Mouse (Mus musculus): ENCODE results near the gene Upb1. TPM values are rescaled to one million over a fixed set of nuclear protein-coding genes. Genes with fewer than 3 reads are reported as not detected.
"Not testable (repeated sequence)": the region's sequence is repeated elsewhere in the genome, so short reads cannot be mapped to it uniquely, and the experiment has no call there.

The Upb1 gene
- polyA plus RNA-seq, 1 experiment from 2014 or later: not detected

DNA sequence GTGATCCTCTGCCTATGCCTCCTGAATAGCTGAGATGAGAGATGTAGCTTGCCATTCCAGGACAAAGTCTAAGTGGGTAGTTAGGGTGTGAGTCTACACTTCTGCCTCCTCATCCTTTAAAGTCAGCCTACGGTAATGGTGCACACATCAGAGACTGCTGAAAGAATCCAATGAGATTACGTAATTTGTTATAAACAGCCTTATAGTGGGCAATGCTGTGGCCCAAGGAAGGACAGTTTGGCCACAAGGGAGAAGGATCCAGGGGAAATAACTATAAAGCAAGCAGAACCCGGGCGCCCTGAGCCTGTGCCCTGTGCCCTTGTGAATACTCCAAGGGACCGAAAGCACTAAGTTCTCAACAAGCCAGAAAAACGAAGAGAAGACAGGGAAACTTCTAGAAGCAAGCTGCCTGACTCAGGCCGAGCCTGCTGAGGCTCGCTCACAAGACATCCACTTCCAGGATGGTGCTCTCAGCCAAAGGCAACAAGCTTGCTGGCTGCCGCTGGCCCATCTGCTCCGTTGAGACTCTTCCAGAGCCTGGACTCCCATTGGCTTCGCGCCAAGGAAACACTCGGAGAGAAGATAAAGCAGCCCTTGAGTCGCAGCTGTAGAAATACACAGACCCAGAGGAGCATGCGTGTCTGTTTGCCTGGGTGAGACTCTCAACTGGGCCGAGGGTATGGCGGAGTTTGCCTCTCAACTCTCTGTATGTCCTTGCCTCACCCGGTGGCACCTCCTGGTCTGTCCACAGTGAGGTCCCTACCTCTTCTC lies 55.3 kb downstream of the Upb1 start:
- WGBS: 88% methylated on average over 11 of the region's 18 CpGs
- ATAC-seq (ENCODE audit: insufficient read depth, low FRiP score, low TSS enrichment); H3K36me3 ChIP-seq (ENCODE audit: control insufficient read depth, insufficient read depth, low read length); H3K9me3 ChIP-seq (ENCODE audit: control insufficient read depth, low read length); DNase-seq (ENCODE audit: low spot score); H3K9ac ChIP-seq (ENCODE audit: low read length); H3K27me3 ChIP-seq (ENCODE audit: control insufficient read depth, insufficient read depth, low read length); H3K4me1 ChIP-seq (ENCODE audit: control insufficient read depth, insufficient read depth, low read length); H3K27ac ChIP-seq (ENCODE audit: low read depth, low read length); H3K4me3 ChIP-seq (ENCODE audit: low read depth, low read length); H3K4me2 ChIP-seq (ENCODE audit: low read depth): not testable (repeated sequence)

DNA sequence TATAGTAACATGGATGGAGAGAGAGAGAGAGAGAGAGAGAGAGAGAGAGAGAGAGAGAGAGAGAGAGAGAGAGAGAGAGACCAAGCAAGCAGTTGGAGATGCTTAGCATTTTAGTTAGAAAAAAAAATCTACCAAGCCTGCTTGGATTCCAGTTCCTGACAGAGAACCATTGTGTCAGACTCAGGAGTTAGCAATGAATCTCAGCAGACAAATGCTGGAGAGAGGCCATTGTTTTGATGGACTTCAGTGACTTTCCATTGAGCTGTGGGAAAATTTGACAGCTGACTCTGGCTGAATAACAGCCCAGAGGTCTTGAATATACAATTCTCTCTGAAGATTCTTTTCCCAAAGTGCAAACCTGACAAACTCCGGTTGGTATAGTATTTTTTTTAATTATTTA lies 56.9 kb downstream of the Upb1 start:
- Histone ChIP-seq H3K4me3 (ENCODE audit: low read depth, low read length) (no peak overlapping the region), H3K36me3 (ENCODE audit: control insufficient read depth, insufficient read depth, low read length) (no peaks in the 10 kb centered on the region), H3K9ac (ENCODE audit: low read length) (no peak overlapping the region), H3K4me2 (ENCODE audit: low read depth) (no peak overlapping the region), H3K9me3 (ENCODE audit: control insufficient read depth, low read length) (no peaks in the 10 kb centered on the region), H3K27me3 (ENCODE audit: control insufficient read depth, insufficient read depth, low read length) (no peaks in the 10 kb centered on the region), H3K27ac (ENCODE audit: low read depth, low read length) (no peak overlapping the region), H3K4me1 (ENCODE audit: control insufficient read depth, insufficient read depth, low read length) (no peaks in the 10 kb centered on the region)
- 81% methylated on average over 1 of the region's 1 CpGs for WGBS
- ATAC-seq (ENCODE audit: insufficient read depth, low FRiP score, low TSS enrichment) (no peak), DNase-seq (ENCODE audit: low spot score) (no peak)

DNA sequence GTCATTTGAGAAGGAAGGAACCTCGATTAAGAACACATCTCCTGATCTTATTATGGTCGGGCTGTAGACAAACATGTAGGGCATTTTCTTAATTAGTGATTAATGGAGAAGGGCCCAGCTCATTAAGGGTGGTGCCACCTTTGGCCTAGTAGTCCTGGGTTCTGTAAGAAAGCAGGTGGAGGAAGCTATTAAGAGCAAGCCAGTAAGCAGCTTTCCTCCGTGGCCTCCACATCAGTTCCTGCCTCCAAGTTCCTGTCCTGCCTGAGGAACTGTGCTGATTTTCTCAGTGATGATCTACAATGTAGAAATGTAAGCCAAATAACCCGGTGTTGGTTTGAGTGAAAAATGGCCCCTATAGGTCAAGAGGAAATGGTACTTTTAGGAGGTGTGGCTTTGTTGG lies 57.4 kb downstream of the Upb1 start:
- H3K27me3 ChIP-seq (ENCODE audit: control insufficient read depth, insufficient read depth, low read length): no peaks in the 10 kb centered on the region
- H3K4me1 ChIP-seq (ENCODE audit: control insufficient read depth, insufficient read depth, low read length): no peaks in the 10 kb centered on the region
- 89% methylated on average over 4 of the region's 4 CpGs for WGBS
- no peak overlapping the region for H3K27ac ChIP-seq (ENCODE audit: low read depth, low read length)
- H3K9me3 ChIP-seq (ENCODE audit: control insufficient read depth, low read length): no peaks in the 10 kb centered on the region
- no peak overlapping the region for H3K4me2 ChIP-seq (ENCODE audit: low read depth)
- H3K9ac ChIP-seq (ENCODE audit: low read length): no peak overlapping the region
- no peaks in the 10 kb centered on the region for H3K36me3 ChIP-seq (ENCODE audit: control insufficient read depth, insufficient read depth, low read length)
- no peak for ATAC-seq (ENCODE audit: insufficient read depth, low FRiP score, low TSS enrichment)
- no peak overlapping the region for H3K4me3 ChIP-seq (ENCODE audit: low read depth, low read length)
- DNase-seq (ENCODE audit: low spot score): no peak

DNA sequence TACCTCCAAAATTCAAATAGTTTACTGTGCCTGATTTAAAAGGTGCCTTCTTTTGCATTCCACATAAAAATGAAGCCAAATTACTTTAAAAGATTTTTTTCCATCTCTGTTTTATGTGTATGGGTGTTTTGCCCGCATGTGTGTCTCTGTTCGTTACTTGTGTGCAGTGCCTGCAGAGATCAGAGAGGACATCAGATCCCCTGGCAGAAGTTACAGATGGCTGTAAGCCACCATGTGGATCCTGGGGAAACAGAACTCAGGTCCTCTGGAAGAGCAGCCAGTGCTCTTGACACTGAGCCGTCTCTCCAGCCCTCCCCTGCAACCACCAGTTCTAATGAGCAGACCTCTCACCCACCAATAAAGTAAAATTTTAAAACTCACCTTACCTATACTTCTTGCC lies 61.8 kb downstream of the Upb1 start:
- Histone ChIP-seq H3K4me2 (ENCODE audit: low read depth) (no peak overlapping the region), H3K27ac (ENCODE audit: low read depth, low read length) (no peak overlapping the region), H3K4me3 (ENCODE audit: low read depth, low read length) (no peak overlapping the region), H3K36me3 (ENCODE audit: control insufficient read depth, insufficient read depth, low read length) (no peaks in the 10 kb centered on the region), H3K27me3 (ENCODE audit: control insufficient read depth, insufficient read depth, low read length) (no peaks in the 10 kb centered on the region), H3K4me1 (ENCODE audit: control insufficient read depth, insufficient read depth, low read length) (no peaks in the 10 kb centered on the region), H3K9me3 (ENCODE audit: control insufficient read depth, low read length) (no peaks in the 10 kb centered on the region), H3K9ac (ENCODE audit: low read length) (no peak overlapping the region)
- WGBS: 77% methylated on average over 3 of the region's 3 CpGs
- DNase-seq (ENCODE audit: low spot score): no peak
- no peak for ATAC-seq (ENCODE audit: insufficient read depth, low FRiP score, low TSS enrichment)

DNA sequence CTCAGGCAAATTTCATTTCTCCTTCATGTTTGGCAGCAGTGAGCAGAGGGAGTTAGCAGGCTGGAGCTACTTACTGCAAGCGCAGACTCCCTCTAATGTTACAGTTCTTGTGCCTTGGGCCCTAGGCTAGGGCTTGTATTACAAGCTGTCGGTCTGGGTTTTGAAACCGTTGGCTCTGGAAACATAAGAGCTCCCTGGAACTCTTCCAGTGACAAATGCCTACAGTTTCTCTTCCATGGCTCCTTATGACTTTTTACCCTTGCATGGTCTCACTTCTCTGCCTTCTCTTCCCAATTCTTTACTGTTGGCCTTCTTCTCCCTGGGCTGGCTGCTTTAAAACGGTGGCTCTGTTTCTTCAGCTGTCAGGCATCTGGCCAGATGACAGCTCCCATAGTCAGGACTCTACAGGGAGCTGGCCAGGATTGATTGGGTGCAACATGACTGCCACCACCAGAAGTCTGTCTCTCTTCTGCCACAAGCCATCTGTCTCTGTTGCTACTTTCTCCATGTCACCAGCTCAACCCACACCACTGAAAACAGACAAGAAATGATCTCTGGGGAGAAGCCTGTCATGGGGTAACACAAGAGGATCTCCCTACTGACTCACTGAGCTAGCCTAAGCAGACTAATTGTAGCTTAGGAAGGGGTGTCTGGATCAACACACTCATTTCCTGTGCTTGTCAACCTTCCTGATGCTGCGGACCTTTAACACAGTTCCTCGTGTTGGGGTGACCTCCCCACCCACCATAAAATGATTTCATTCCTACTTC lies 65.1 kb downstream of the Upb1 start:
- H3K4me3 ChIP-seq (ENCODE audit: low read depth, low read length): no peak overlapping the region
- DNase-seq (ENCODE audit: low spot score): no peak
- H3K27me3 ChIP-seq (ENCODE audit: control insufficient read depth, insufficient read depth, low read length): no peaks in the 10 kb centered on the region
- no peak for ATAC-seq (ENCODE audit: insufficient read depth, low FRiP score, low TSS enrichment)
- H3K4me2 ChIP-seq (ENCODE audit: low read depth): no peak overlapping the region
- no peak overlapping the region for H3K9ac ChIP-seq (ENCODE audit: low read length)
- 62% methylated on average over 6 of the region's 6 CpGs for WGBS
- no peak overlapping the region for H3K27ac ChIP-seq (ENCODE audit: low read depth, low read length)
- H3K36me3 ChIP-seq (ENCODE audit: control insufficient read depth, insufficient read depth, low read length): no peaks in the 10 kb centered on the region
- no peaks in the 10 kb centered on the region for H3K9me3 ChIP-seq (ENCODE audit: control insufficient read depth, low read length)
- no peaks in the 10 kb centered on the region for H3K4me1 ChIP-seq (ENCODE audit: control insufficient read depth, insufficient read depth, low read length)

DNA sequence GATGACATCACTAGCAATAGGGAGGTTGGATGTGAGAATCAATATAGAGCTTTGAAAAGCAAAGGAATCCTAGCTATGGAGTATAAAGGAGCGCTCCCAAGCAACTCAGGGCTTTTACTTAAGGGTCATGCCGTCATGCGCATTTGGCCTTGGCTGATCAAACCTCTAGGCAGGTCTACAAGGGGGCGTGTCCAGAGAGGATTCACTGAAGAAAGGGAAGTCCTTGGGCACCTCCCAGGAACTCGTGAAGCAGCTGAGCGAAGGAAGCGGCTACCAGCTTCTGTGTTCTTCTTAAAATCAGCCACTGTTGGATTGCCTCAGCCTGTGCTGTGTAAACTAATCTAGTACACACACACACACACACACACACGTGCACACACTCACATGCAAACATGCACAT lies 72.5 kb downstream of the Upb1 start:
- H3K4me3 ChIP-seq (ENCODE audit: low read depth, low read length): no peak overlapping the region
- ATAC-seq (ENCODE audit: insufficient read depth, low FRiP score, low TSS enrichment) (no peak), DNase-seq (ENCODE audit: low spot score) (no peak)
- no peaks in the 10 kb centered on the region for H3K36me3 ChIP-seq (ENCODE audit: control insufficient read depth, insufficient read depth, low read length)
- 76% methylated on average over 8 of the region's 8 CpGs for WGBS
- no peak overlapping the region for H3K27ac ChIP-seq (ENCODE audit: low read depth, low read length)
- H3K4me1 ChIP-seq (ENCODE audit: control insufficient read depth, insufficient read depth, low read length): no peaks in the 10 kb centered on the region
- H3K27me3 ChIP-seq (ENCODE audit: control insufficient read depth, insufficient read depth, low read length): no peaks in the 10 kb centered on the region
- no peaks in the 10 kb centered on the region for H3K9me3 ChIP-seq (ENCODE audit: control insufficient read depth, low read length)
- no peak overlapping the region for H3K9ac ChIP-seq (ENCODE audit: low read length)
- H3K4me2 ChIP-seq (ENCODE audit: low read depth): no peak overlapping the region

DNA sequence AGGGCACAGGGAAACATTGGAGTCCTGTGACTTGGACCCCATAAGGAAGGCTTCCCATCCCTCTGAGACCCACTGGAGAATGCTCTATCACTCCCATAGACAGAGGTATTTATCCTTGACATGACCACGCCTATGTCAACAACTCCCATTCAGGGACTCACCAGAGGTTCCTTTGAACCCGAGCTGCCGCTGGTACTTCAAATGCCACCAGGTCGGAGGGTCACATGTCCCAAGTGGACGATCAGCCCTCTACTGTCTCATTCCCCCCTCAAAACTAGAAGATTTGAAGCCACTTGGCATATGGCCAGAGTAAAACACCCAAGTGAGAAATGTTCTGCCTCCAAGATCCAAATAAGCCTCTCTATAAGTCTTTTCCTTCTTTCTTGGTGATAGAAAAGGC lies 73.7 kb downstream of the Upb1 start:
- H3K4me3 ChIP-seq (ENCODE audit: low read depth, low read length): no peak overlapping the region
- H3K9ac ChIP-seq (ENCODE audit: low read length): no peak overlapping the region
- no peak overlapping the region for H3K4me2 ChIP-seq (ENCODE audit: low read depth)
- WGBS: 28% methylated on average over 5 of the region's 5 CpGs
- no peaks in the 10 kb centered on the region for H3K9me3 ChIP-seq (ENCODE audit: control insufficient read depth, low read length)
- ATAC-seq (ENCODE audit: insufficient read depth, low FRiP score, low TSS enrichment) (no peak), DNase-seq (ENCODE audit: low spot score) (no peak)
- no peaks in the 10 kb centered on the region for H3K4me1 ChIP-seq (ENCODE audit: control insufficient read depth, insufficient read depth, low read length)
- no peaks in the 10 kb centered on the region for H3K36me3 ChIP-seq (ENCODE audit: control insufficient read depth, insufficient read depth, low read length)
- H3K27me3 ChIP-seq (ENCODE audit: control insufficient read depth, insufficient read depth, low read length): no peaks in the 10 kb centered on the region
- H3K27ac ChIP-seq (ENCODE audit: low read depth, low read length): no peak overlapping the region

DNA sequence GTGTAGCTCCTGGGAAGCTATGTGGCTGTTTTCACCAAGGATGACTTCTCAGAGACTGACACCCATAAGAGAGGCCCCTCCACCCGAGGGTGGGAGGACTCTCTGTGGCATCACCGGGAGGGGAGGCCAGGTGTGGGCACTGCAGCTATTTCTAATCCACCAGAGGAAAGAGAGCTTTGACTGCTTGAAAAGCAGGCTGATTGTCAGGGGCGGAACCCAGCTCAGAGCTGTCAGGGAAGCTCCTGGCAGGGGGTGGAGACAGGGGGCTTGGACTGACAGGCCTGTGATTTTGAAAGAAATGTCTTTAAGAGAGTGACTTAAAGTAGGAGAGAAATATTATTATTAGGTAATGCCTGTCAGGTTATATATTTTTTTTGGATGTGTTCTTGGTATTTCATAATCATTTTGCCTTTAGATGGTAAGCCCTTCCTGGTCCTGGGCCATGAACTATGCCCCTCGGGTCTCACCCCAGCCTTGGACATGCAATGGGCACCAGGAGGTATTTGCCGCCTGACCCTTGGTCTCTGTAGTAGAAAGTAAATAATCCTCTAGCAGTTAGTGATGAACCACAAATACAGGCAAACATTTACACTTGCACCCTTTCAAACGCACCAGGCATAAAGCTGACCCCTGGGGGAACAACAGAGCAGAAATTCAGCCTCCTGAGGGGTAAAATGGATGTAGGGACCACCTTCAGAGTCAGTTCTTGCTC lies 74.4 kb downstream of the Upb1 start:
- H3K36me3 ChIP-seq (ENCODE audit: control insufficient read depth, insufficient read depth, low read length); ATAC-seq (ENCODE audit: insufficient read depth, low FRiP score, low TSS enrichment); H3K4me1 ChIP-seq (ENCODE audit: control insufficient read depth, insufficient read depth, low read length); DNase-seq (ENCODE audit: low spot score); H3K27ac ChIP-seq (ENCODE audit: low read depth, low read length); H3K4me2 ChIP-seq (ENCODE audit: low read depth); H3K27me3 ChIP-seq (ENCODE audit: control insufficient read depth, insufficient read depth, low read length); H3K4me3 ChIP-seq (ENCODE audit: low read depth, low read length); H3K9ac ChIP-seq (ENCODE audit: low read length); H3K9me3 ChIP-seq (ENCODE audit: control insufficient read depth, low read length): not testable (repeated sequence)
- WGBS: 25% methylated on average over 3 of the region's 6 CpGs
